Mouse (Mus musculus) CD8-positive naive resting alpha-beta T cell, adult 57 days (primary cell): Measurements from ENCODE around the gene Evpl. TPM values are rescaled to one million over a fixed set of nuclear protein-coding genes. Genes with fewer than 3 reads are reported as not detected.

Experiments
- total RNA-seq: library from RNA; stranded (reverse); gene quantifications from one replicate; pipeline ENCODE4 v1.2.4, GENCODE M21; 2023

Evpl gene
- total RNA-seq = 0.21 TPM

DNA sequence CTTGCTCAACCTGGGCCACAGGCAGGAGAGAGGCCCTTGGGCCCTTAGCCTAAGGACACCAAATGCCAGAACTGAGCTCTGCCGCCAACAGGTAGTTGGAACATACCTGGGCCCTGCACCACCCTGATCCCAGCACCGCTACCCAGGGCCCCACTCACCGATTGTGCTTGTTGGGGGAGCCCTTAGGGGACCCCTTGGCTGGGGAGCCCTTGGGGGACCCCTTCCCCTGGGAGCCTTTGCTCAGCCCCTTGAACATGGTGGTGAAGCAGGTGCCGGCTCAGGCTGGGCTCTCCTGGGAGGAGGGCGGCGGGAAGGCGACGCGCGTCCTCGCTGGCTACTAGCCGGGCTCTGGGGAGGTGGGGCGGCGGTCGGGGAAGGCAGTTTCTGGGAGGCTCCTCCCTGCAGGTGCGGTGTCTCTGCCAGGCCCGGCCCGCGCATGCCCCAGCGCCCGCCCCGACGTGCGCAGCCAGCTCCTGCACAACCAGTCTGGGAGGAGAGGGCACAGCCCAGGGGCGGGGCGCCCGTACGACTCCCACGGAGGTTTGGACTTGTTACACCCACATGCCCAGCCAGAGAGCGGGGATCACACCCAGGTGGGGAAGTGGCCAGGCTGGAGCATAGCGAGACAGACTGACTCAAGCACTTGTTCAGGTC, at the start of gene Evpl:
TSS of gene Evpl (minus strand) at position 336 of the 654 bp plus-strand sequence.

DNA sequence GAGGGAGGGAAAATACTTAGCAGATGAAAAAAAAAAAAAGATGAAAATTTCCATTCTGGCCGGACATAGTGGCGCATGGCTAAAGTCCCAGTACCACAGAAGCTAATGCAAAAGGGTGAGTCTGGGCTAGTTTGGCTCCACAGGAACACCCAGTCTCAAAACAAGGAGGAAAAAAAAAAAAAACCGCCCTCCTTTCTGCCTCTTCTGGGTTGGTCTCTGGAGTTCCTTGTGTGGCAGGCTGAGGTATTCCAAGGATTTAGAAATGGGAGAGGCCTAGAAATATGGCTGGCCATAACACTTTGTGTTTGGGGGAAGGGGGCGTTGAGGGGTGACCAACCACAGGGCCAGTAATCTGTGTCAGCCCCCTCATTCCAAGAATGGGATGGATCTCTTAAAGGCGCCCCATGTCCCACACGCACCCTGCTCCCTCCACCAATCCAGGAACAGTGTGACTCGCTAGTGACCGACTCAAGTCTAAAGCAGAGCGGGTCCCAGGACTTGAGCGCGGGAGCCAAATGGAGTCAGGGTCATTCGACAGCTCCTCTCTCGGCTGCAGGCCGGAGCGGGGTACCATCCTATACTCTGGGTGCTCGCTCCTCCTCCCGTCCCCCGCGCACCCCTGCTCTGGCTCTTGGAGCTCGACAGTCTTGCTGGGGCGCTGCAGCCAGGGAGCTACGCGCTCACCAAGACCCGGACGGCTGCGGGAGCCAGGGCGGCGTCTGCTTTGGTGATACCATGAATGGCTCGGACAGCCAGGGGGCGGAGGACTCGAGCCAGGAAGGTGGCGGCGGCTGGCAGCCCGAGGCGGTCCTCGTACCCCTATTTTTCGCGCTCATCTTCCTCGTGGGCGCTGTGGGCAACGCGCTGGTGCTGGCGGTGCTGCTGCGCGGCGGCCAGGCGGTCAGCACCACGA, 43.1 kb upstream of the Evpl start, which contains the start of gene Galr2:
TSS of gene Galr2 (plus strand) at position 189 of the 913 bp plus-strand sequence.

DNA sequence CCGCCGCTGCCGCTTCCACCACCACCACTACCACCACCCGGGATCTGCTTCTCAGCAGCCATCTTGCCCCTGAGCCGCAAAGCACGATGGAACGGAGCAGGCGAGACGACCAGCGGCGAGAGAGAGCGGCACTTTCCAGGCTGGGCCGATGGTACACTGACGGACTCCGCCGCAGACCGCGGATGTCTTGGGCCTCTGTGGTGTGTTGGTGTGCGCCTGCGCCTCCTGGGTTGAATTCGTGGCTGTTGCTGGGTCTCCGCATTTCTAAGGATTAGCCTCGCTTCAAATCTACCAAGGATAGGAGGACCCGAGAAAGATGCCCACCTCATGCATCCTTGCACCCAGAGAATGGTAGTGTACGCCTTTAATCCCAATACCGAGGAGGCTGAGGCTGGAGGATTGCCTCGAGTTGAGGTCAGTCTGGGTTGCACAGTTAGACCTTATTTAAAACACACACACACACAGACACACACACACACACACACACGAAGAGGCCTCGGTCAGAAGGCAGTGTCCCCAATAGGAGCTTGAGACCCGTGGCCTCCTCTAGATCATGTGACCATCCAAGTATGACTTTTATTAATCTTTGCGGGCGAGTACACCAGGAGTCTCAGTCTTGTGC, 36.3 kb upstream of the Evpl start, which contains the start of gene Srp68:
TSS of gene Srp68 (minus strand) at position 173 of the 622 bp plus-strand sequence.

DNA sequence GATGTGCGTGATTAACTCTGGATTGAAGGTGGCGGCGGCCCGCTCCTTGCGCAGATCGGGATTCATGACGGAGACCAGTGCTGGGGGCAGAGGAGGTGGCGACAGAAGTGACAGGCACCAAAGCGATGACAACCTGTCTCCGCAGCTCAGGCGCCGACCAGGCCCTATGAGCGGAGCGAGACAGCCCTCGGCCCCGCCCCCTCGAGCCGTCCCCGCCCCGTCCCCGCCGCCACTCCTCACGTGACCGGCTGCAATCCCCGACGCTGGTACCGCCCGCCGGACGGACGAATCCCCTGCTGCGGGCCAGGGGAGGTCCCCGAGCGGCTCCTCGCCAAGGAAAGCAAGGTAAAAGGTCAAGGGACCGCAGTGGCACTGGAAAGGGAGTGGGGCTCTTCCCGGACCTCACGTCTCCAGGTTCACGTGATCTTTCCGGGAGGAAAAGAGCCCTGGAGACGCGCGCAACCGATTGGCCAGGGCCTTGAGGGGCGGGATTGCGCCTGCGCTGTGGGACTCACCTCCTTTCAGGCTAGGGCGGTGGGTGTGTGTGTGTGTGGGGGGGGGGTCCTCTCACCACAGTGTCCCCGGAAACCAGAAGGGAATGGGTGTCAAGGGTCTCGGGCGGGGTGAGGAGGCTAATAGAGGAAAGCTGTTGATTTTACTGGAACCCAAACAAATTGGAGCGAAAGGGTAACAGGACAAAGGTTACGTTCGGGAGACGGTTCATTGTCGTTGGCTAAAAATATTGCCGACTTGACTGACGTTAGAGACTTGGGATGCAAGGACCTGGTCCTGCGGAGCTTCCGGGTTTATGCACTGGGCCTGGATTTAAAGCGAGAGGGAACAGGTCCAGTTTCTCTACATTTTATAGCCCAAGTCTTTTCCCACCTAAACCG, 39.0 kb downstream of the Evpl start, which contains the start of the genes Ten1 and Acox1:
TSS of gene Ten1 (plus strand) at position 217 of the 893 bp plus-strand sequence.
TSS of gene Acox1 (minus strand) at position 407 of the 893 bp plus-strand sequence.

Other genes starting within 250 kb of the Evpl start
- gene Galk1, start 225.4 kb downstream of the Evpl start, total RNA-seq = 21.6 TPM
- gene H3f3b, start 210.1 kb downstream of the Evpl start, total RNA-seq = 1,697 TPM
- 80.3 TPM for gene Unk, start 207.8 kb downstream of the Evpl start, total RNA-seq
- 83.7 TPM for gene Unc13d, start 160.1 kb downstream of the Evpl start, total RNA-seq
- gene Wbp2, start 151.1 kb downstream of the Evpl start, total RNA-seq = 162 TPM
- gene Trim47, start 110.9 kb downstream of the Evpl start, total RNA-seq = 1.2 TPM
- gene Trim65, start 106.9 kb downstream of the Evpl start, total RNA-seq = 30.8 TPM
- gene Mrpl38, start 99.2 kb downstream of the Evpl start, total RNA-seq = 58.7 TPM
- gene Fbf1, start 69.9 kb downstream of the Evpl start, total RNA-seq = 31.6 TPM
- 37.4 TPM for gene Ten1, start 39.2 kb downstream of the Evpl start, total RNA-seq
- 35.3 TPM for gene Acox1, start 39.0 kb downstream of the Evpl start, total RNA-seq
- 62.3 TPM for gene Srp68, start 36.1 kb upstream of the Evpl start, total RNA-seq
- gene Galr2, start 42.9 kb upstream of the Evpl start, total RNA-seq = not detected
- 53.4 TPM for gene Exoc7, start 69.2 kb upstream of the Evpl start, total RNA-seq
- not detected for gene Foxj1, start 97.3 kb upstream of the Evpl start, total RNA-seq
- gene Rnf157, start 175.0 kb upstream of the Evpl start, total RNA-seq = 10.5 TPM
- gene Ubald2, start 196.0 kb upstream of the Evpl start, total RNA-seq = 101 TPM
- gene Qrich2, start 228.2 kb upstream of the Evpl start, total RNA-seq = not detected